Mouse (Mus musculus) neural tube, embryonic 14.5 days (tissue): ENCODE measurements around the gene Iqcf6. TPM values are rescaled to one million over a fixed set of nuclear protein-coding genes. Genes with fewer than 3 reads are reported as not detected.

Source experiments
- ATAC-seq: fragments of 200-750 bp; cut with Nextera tagmentation; 2 replicates; pipeline ENCODE4 v1.8.0; 2017; ENCODE audit warnings: low read depth, mild to moderate bottlenecking, moderate TSS enrichment, moderate library complexity
- H3K27ac ChIP-seq: fragments of 300-500 bp; sonication (generic); 2 replicates; pipeline ENCODE4 v1.5.1; 2014; ENCODE audit warnings: low read depth, mild to moderate bottlenecking, control low read depth, low read length, moderate library complexity, mixed read lengths
- H3K27me3 ChIP-seq: fragments of 300-500 bp; sonication (generic); 2 replicates; pipeline ENCODE4 v1.6.1; 2014; ENCODE audit warnings: low read length; ENCODE audit not compliant: control insufficient read depth, insufficient read depth
- H3K36me3 ChIP-seq: fragments of 300-500 bp; sonication (generic); 2 replicates; pipeline ENCODE4 v1.6.1; 2014; ENCODE audit warnings: low read length, mixed read lengths; ENCODE audit not compliant: control insufficient read depth, insufficient read depth
- H3K4me1 ChIP-seq: fragments of 300-500 bp; sonication (generic); 2 replicates; pipeline ENCODE4 v1.6.1; 2014; ENCODE audit warnings: low read length; ENCODE audit not compliant: control insufficient read depth, insufficient read depth
- H3K4me2 ChIP-seq: fragments of 300-500 bp; sonication (generic); 2 replicates; pipeline ENCODE4 v1.6.1; 2014; ENCODE audit warnings: mild to moderate bottlenecking, low read depth, low read length, control low read depth
- H3K4me3 ChIP-seq: fragments of 300-500 bp; sonication (generic); 2 replicates; pipeline ENCODE4 v1.5.1; 2014; ENCODE audit warnings: low read depth, low read length, control low read depth, mixed read lengths
- H3K9ac ChIP-seq: fragments of 300-500 bp; sonication (generic); replicated peaks from 2 replicates; pipeline ENCODE4 v1.6.1; 2014; ENCODE audit warnings: low read depth, mild to moderate bottlenecking, control low read depth, low read length, mixed read lengths
- H3K9me3 ChIP-seq: fragments of 300-500 bp; sonication (generic); 2 replicates; pipeline ENCODE4 v1.6.1; 2016; ENCODE audit warnings: low read length; ENCODE audit not compliant: control insufficient read depth
- WGBS: fragments of 180-500 bp; shearing (Covaris S2); extraction: QIAGEN DNeasy Blood & Tissue Kit; methylation state at CpG from one replicate; pipeline ENCODE4 v1.1.7; 2014; 5-methylcytosine and 5-hydroxymethylcytosine counted together
- polyA plus RNA-seq: library from polyadenylated mRNA; unstranded; fragments of >200 nt; fragmentation: Nextera tagmentation; extraction: Ambion mirVana; gene quantifications from 2 replicates; pipeline ENCODE4 v1.2.1, GENCODE M21; 2014

Gene Iqcf6
- polyA plus RNA-seq, 1 experiment from 2014 or later: not detected

DNA sequence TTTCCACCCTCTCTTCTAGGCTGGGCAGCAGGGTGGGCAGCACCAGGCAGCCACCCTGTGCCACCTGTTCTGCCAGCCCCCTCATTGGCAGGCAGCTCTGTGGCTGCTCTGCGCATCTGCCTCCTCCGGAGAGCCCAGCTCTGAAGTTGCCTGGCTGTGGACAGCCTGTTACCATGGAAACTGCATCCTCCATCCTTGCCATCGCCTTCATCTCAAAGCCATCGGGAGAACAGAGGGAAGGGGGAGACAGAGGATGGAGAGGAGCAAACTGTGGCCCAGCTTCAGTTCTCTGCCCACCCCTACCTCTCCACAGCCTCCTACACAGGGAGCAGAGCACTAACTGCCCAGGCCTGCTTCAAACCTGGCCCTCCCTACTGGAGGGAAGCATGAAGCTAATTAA lies 38.1 kb downstream of the Iqcf6 start:
- ATAC-seq: peak; percentile 84
- 22% methylated on average over 4 of the region's 4 CpGs for WGBS
- 0 out of 2 replicates have a peak overlapping the region, but pooled peaks have one; percentile 4 for H3K9ac ChIP-seq

GRCm38 (mm10) chr9:106664856-106665255 lies 38.5 kb downstream of the Iqcf6 start:
- H3K27ac ChIP-seq: peak overlapping the region; percentile 68
- 46% methylated on average over 6 of the region's 6 CpGs for WGBS
- H3K4me1 ChIP-seq: peaks cover 12% of the 10 kb centered on the region
- H3K36me3 ChIP-seq: peaks cover 14% of the 10 kb centered on the region
- ATAC-seq: peak; percentile 29; the same call in 1 of the 2 replicates
- H3K4me2 ChIP-seq: no peak overlapping the region
- H3K9me3 ChIP-seq: no peaks in the 10 kb centered on the region
- H3K27me3 ChIP-seq: no peaks in the 10 kb centered on the region
- H3K4me3 ChIP-seq: no peak overlapping the region
- H3K9ac ChIP-seq: 0 out of 2 replicates have a peak overlapping the region, but pooled peaks have one; percentile 4

More for the DNA sequence above, 38.1 kb downstream of the Iqcf6 start:
- Histone ChIP-seq H3K4me3 (no peak overlapping the region), H3K27me3 (no peaks in the 10 kb centered on the region), H3K27ac (peak overlapping the region; percentile 68), H3K9me3 (no peaks in the 10 kb centered on the region), H3K4me1 (peaks cover 12% of the 10 kb centered on the region), H3K36me3 (peaks cover 14% of the 10 kb centered on the region), H3K4me2 (no peak overlapping the region)

- no peak overlapping the region for H3K9ac ChIP-seq
- no peak overlapping the region for H3K4me3 ChIP-seq
- no peaks in the 10 kb centered on the region for H3K9me3 ChIP-seq
- peaks cover 12% of the 10 kb centered on the region for H3K36me3 ChIP-seq
- WGBS: 82% methylated on average over 2 of the region's 2 CpGs
- no peaks in the 10 kb centered on the region for H3K4me1 ChIP-seq
- ATAC-seq: no peak
- no peak overlapping the region for H3K27ac ChIP-seq
- no peak overlapping the region for H3K4me2 ChIP-seq
- H3K27me3 ChIP-seq: no peaks in the 10 kb centered on the region
These were observed 47.5 kb downstream of the Iqcf6 start for GRCm38 (mm10) chr9:106673860-106674259.

DNA sequence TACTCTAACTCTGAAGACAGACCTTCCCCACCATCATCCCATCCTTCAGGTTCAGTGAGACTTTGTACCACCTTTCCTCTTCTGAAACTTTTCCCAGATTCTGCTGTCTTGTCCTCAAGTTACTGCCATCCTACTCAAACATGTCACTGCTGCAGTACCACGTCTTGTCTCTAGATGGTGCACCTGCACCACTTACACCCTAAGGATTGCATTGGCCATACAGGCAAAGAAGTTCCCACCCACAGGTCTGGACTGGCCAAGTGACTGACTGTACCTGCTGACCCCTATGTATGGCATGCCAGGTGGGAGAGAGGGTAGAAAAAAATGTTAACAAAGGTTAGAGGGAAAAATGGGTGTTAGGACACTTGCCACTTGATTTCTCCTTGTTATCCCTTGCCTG lies 49.1 kb downstream of the Iqcf6 start:
- Histone ChIP-seq H3K27me3 (no peaks in the 10 kb centered on the region), H3K27ac (no peak overlapping the region), H3K9ac (no peak overlapping the region), H3K4me1 (no peaks in the 10 kb centered on the region), H3K4me3 (no peak overlapping the region), H3K36me3 (peaks cover 14% of the 10 kb centered on the region), H3K4me2 (no peak overlapping the region), H3K9me3 (no peaks in the 10 kb centered on the region)
- whole genome bisulfite sequencing: 0% methylated on average over 1 of the region's 1 CpGs
- peak; percentile 60; the same call in 1 of the 2 replicates for ATAC-seq

DNA sequence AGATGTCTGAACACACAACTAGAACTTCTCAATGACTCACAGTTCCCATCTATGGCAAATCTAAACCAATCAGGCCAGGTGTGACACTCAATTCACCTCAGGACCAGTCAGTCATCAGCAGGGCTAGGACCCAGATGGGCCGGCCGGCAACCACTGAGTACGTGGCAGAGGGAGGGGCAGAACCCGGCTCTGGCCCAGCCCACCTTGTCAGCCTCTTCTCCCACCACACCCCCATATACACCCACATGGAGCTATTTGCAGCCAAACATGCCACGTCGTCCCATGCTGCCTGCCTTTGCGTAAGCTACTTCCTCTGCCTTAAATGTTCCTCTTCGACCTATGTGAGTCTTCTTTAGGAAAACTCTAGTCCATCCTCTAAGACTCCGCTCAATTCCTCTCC lies 49.6 kb downstream of the Iqcf6 start:
- ATAC-seq: no peak; the same call in 1 of the 2 replicates
- H3K4me1 ChIP-seq: no peaks in the 10 kb centered on the region
- H3K4me3 ChIP-seq: no peak overlapping the region
- no peak overlapping the region for H3K4me2 ChIP-seq
- H3K9ac ChIP-seq: no peak overlapping the region
- WGBS: 80% methylated on average over 9 of the region's 9 CpGs
- no peaks in the 10 kb centered on the region for H3K9me3 ChIP-seq
- no peak overlapping the region for H3K27ac ChIP-seq
- H3K27me3 ChIP-seq: no peaks in the 10 kb centered on the region
- H3K36me3 ChIP-seq: peaks cover 16% of the 10 kb centered on the region

- Histone ChIP-seq H3K4me3 (no peak overlapping the region), H3K27ac (no peak overlapping the region), H3K9me3 (no peaks in the 10 kb centered on the region), H3K9ac (no peak overlapping the region), H3K4me2 (no peak overlapping the region), H3K4me1 (no peaks in the 10 kb centered on the region), H3K27me3 (no peaks in the 10 kb centered on the region), H3K36me3 (peaks cover 16% of the 10 kb centered on the region)
- no peak for ATAC-seq
- WGBS: 77% methylated on average over 4 of the region's 4 CpGs
These were observed 50.2 kb downstream of the Iqcf6 start for GRCm38 (mm10) chr9:106676571-106676970.

Other genes starting within 250 kb of the Iqcf6 start
- gene Rpl29, start 197.1 kb upstream of the Iqcf6 start, polyA plus RNA-seq: 719 and 757 TPM in 2 replicates
- gene Acy1, start 188.3 kb upstream of the Iqcf6 start, polyA plus RNA-seq: 20.3 and 22.5 TPM in 2 replicates
- 8.6 TPM in 2 replicates for gene Abhd14b, start 179.1 kb upstream of the Iqcf6 start, polyA plus RNA-seq
- gene Abhd14a, start 178.9 kb upstream of the Iqcf6 start, polyA plus RNA-seq: 59.5 and 66.9 TPM in 2 replicates
- 166 and 182 TPM in 2 replicates for gene Pcbp4, start 173.3 kb upstream of the Iqcf6 start, polyA plus RNA-seq
- gene Gpr62, start 160.6 kb upstream of the Iqcf6 start, polyA plus RNA-seq: 1.5 and 1.7 TPM in 2 replicates
- 36.1 and 36.2 TPM in 2 replicates for gene Rrp9, start 150.6 kb upstream of the Iqcf6 start, polyA plus RNA-seq
- 0.17 and 0.36 TPM in 2 replicates for gene Parp3, start 149.6 kb upstream of the Iqcf6 start, polyA plus RNA-seq
- gene Iqcf1, start 126.6 kb upstream of the Iqcf6 start, polyA plus RNA-seq: not detected in 2 replicates
- not detected in 2 replicates for gene Iqcf5, start 112.0 kb upstream of the Iqcf6 start, polyA plus RNA-seq
- not detected in 2 replicates for gene Iqcf3, start 65.0 kb upstream of the Iqcf6 start, polyA plus RNA-seq
- gene Iqcf4, start 55.6 kb upstream of the Iqcf6 start, polyA plus RNA-seq: not detected in 2 replicates
- 4.9 and 7.5 TPM in 2 replicates for gene Grm2, start 29.5 kb downstream of the Iqcf6 start, polyA plus RNA-seq
- 62.2 and 67.2 TPM in 2 replicates for gene Tex264, start 59.3 kb downstream of the Iqcf6 start, polyA plus RNA-seq
- 5.7 and 6.4 TPM in 2 replicates for gene Rad54l2, start 162.6 kb downstream of the Iqcf6 start, polyA plus RNA-seq
- gene Dcaf1, start 195.3 kb downstream of the Iqcf6 start, polyA plus RNA-seq: 21.7 and 22.0 TPM in 2 replicates